Mouse (Mus musculus): ENCODE results near the gene Nabp2.

DNA sequence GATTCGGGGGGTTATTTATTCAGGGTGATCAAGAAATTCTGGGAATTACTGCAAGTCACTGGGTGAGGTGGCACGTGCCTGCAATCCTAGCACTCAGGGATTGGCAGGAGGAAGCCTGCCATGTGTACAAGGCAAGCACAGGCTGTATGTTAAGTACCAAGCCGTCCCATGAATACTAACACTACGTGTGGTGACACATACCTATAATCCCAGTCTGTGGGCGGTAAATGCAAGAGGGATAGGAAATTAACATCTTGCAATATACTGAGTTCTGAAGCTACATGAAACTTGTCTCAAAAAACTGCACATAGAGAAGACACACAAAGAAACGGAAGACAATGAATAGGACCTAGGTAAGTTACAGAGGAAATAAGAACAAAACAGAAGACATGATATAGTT, 39.7 kb upstream of the Nabp2 start:
- TF ChIP-seq CTCF (IDR thresholded peaks at IDR 0.05; ENCODE audit: low read depth, low read length), result no peak
- no peak for TF ChIP-seq POLR2A (IDR thresholded peaks at IDR 0.05; ENCODE audit: extremely low read depth, insufficient read depth, low read length)

All from liver, adult 2 months (tissue).